Mouse (Mus musculus) left cerebral cortex, postnatal 25 days (tissue): ENCODE results near the gene Rhot2. TPM values are rescaled to one million over a fixed set of nuclear protein-coding genes. Genes with fewer than 3 reads are reported as not detected.
A peak's percentile ranks its signal among the peaks of the same experiment; 100 is the strongest.

Experiments used
- DNase-seq, 2 experiments: peaks; one replicate each; pipeline ENCODE4 v3.0.0; 2022; ENCODE audit warnings: low spot score in 2 of 2, mixed read lengths in 1 of 2
- intact Hi-C: fragments of 180-260 bp; cut with DNase I; formaldehyde crosslinking; loops from one replicate; pipeline ENCODE4 v1.15.1; 2025
- total RNA-seq, 2 experiments: library from RNA; stranded (reverse); gene quantifications; 2 replicates each; pipeline ENCODE4 v1.2.3; 2021

Rhot2 gene
- total RNA-seq, 2 experiments from 2014 or later: 76.9 to 84.4 TPM

- intact Hi-C loops: no loop called here
Measured at GRCm38 (mm10) chr17:25860229-25860628, 15.6 kb upstream of the Rhot2 start.

GRCm38 (mm10) chr17:25843636-25844395 is 835 bp downstream of the Rhot2 start:
- intact Hi-C loops: no loop called here
- peak; percentile 46 to 49 for DNase-seq

More at GRCm38 (mm10) chr17:25860229-25860628, 15.6 kb upstream of the Rhot2 start:
- no peak for DNase-seq

GRCm38 (mm10) chr17:25843122-25843521 is 1.5 kb downstream of the Rhot2 start:
- intact Hi-C loops: no loop called here
- no peak for DNase-seq

GRCm38 (mm10) chr17:25842509-25842908 is 2.1 kb downstream of the Rhot2 start:
- no peak for DNase-seq
- intact Hi-C loops: no loop called here

- intact Hi-C loops: no loop called here
- DNase-seq: no peak
Measured at GRCm38 (mm10) chr17:25841117-25841880, 3.4 kb downstream of the Rhot2 start, which contains the start of gene Gm20683. TSS of gene Gm20683 (minus strand) at chr17:25841763.

GRCm38 (mm10) chr17:25840519-25840918 is 4.1 kb downstream of the Rhot2 start:
- intact Hi-C loops: no loop called here
- no peak for DNase-seq

- intact Hi-C loops: no loop called here
- no peak for DNase-seq
Measured at GRCm38 (mm10) chr17:25839455-25840235, 5.0 kb downstream of the Rhot2 start.

- intact Hi-C loops: no loop called here
- DNase-seq: no peak
Measured at GRCm38 (mm10) chr17:25838904-25839303, 5.7 kb downstream of the Rhot2 start.

- DNase-seq: peak; percentile 26 to 52
- intact Hi-C loops: no loop called here
Measured at GRCm38 (mm10) chr17:25837533-25837932, 7.1 kb downstream of the Rhot2 start.

- intact Hi-C loops: no loop called here
- peak; percentile 87 to 94 for DNase-seq
Measured at GRCm38 (mm10) chr17:25837076-25837410, 7.6 kb downstream of the Rhot2 start, which contains the start of gene Rhbdl1. TSS of gene Rhbdl1 (minus strand) at chr17:25837295.

- intact Hi-C loops: no loop called here
- DNase-seq: no peak
Measured at GRCm38 (mm10) chr17:25836397-25837075, 8.1 kb downstream of the Rhot2 start.

- intact Hi-C loops: no loop called here
- DNase-seq: no peak
Measured at GRCm38 (mm10) chr17:25835816-25836215, 8.8 kb downstream of the Rhot2 start.

- intact Hi-C loops: no loop called here
- no peak for DNase-seq
Measured at GRCm38 (mm10) chr17:25835301-25835700, 9.3 kb downstream of the Rhot2 start.

- no peak for DNase-seq
- intact Hi-C loops: no loop called here
Measured at GRCm38 (mm10) chr17:25834595-25835222, 9.9 kb downstream of the Rhot2 start.

- intact Hi-C loops: no loop called here
- no peak for DNase-seq
Measured at GRCm38 (mm10) chr17:25833961-25834594, 10.6 kb downstream of the Rhot2 start.

- intact Hi-C loops: no loop called here
Measured at GRCm38 (mm10) chr17:25833291-25833663, 11.4 kb downstream of the Rhot2 start, which contains the start of gene Stub1. TSS of gene Stub1 (minus strand) at chr17:25833404.

GRCm38 (mm10) chr17:25832436-25833290 is 12.0 kb downstream of the Rhot2 start:
- peak; percentile 98 to 99 for DNase-seq
- intact Hi-C loops: no loop called here

More at GRCm38 (mm10) chr17:25833291-25833663, 11.4 kb downstream of the Rhot2 start, which contains the start of gene Stub1:
- peak; percentile 85 to 90 for DNase-seq
